Mouse (Mus musculus) olfactory bulb, adult 2 months (tissue): ENCODE data around the gene Wbp4.

Source experiments
- CTCF ChIP-seq: fragments of 200-500 bp; IDR thresholded peaks from 2 replicates; pipeline ENCODE4 v1.5.1; 2012; ENCODE audit warnings: low read depth, mild to moderate bottlenecking, low read length, moderate library complexity; ENCODE audit not compliant: insufficient read depth
- POLR2A ChIP-seq: fragments of 200-500 bp; IDR thresholded peaks from 2 replicates; pipeline ENCODE4 v1.6.1; 2012; ENCODE audit warnings: mild to moderate bottlenecking, low read depth, low read length, moderate library complexity; ENCODE audit not compliant: insufficient read depth

GRCm38 (mm10) chr14:79486993-79487731 is 5.8 kb upstream of the Wbp4 start:
- TF ChIP-seq POLR2A (no peak), CTCF (no peak)
